Mouse (Mus musculus) cerebellum, postnatal 4 days (tissue): ENCODE results near the gene BC028528.
"Not testable (repeated sequence)": the region's sequence is repeated elsewhere in the genome, so short reads cannot be mapped to it uniquely, and the experiment has no call there.

Source experiments
- DNase-seq, 2 experiments: peaks; one replicate each; pipeline ENCODE4 v3.0.0; 2022; ENCODE audit warnings: low spot score in 2 of 2, mixed read lengths in 1 of 2

The BC028528 gene

GRCm38 (mm10) chr3:95891211-95892065, at the start of gene BC028528:
Gene BC028528, minus strand, starts transcription at chr3:95892005.
- no peak for DNase-seq

- DNase-seq = no peak
Measured at GRCm38 (mm10) chr3:95938835-95939234, 47.0 kb upstream of the BC028528 start.

- no peak for DNase-seq
Measured at GRCm38 (mm10) chr3:95938217-95938616, 46.4 kb upstream of the BC028528 start.

- DNase-seq = no peak
Measured at GRCm38 (mm10) chr3:95934448-95934847, 42.6 kb upstream of the BC028528 start.

- no peak for DNase-seq
Measured at GRCm38 (mm10) chr3:95933111-95933750, 41.4 kb upstream of the BC028528 start.

- no peak for DNase-seq
Measured at GRCm38 (mm10) chr3:95932566-95932965, 40.8 kb upstream of the BC028528 start.

GRCm38 (mm10) chr3:95932157-95932556, 40.4 kb upstream of the BC028528 start:
- DNase-seq = no peak

GRCm38 (mm10) chr3:95931471-95931870, 39.7 kb upstream of the BC028528 start:
- no peak for DNase-seq

GRCm38 (mm10) chr3:95930471-95930789, 38.6 kb upstream of the BC028528 start:
- no peak for DNase-seq

GRCm38 (mm10) chr3:95929581-95930470, 38.0 kb upstream of the BC028528 start:
- DNase-seq = peak in 1 of 2 experiments; percentile 49

GRCm38 (mm10) chr3:95928658-95929503, 37.1 kb upstream of the BC028528 start, which contains the start of gene Anp32e:
Gene Anp32e, plus strand, starts transcription at chr3:95929246.
- DNase-seq = peak; percentile 94 to 97

- DNase-seq = no peak
Measured at GRCm38 (mm10) chr3:95928261-95928657, 36.5 kb upstream of the BC028528 start.

GRCm38 (mm10) chr3:95925087-95925486, 33.3 kb upstream of the BC028528 start:
- DNase-seq = no peak

GRCm38 (mm10) chr3:95924185-95924584, 32.4 kb upstream of the BC028528 start:
- DNase-seq = no peak

- DNase-seq = not testable (repeated sequence)
Measured at GRCm38 (mm10) chr3:95923429-95923828, 31.6 kb upstream of the BC028528 start.

GRCm38 (mm10) chr3:95920532-95920931, 28.7 kb upstream of the BC028528 start:
- not testable (repeated sequence) for DNase-seq

GRCm38 (mm10) chr3:95916760-95917159, 25.0 kb upstream of the BC028528 start:
- no peak for DNase-seq

- DNase-seq = no peak
Measured at GRCm38 (mm10) chr3:95914706-95915105, 22.9 kb upstream of the BC028528 start.

- no peak for DNase-seq
Measured at GRCm38 (mm10) chr3:95907613-95908012, 15.8 kb upstream of the BC028528 start.

GRCm38 (mm10) chr3:95906860-95907259, 15.1 kb upstream of the BC028528 start:
- peak in 1 of 2 experiments; percentile 38 for DNase-seq

GRCm38 (mm10) chr3:95905940-95906492, 14.2 kb upstream of the BC028528 start:
- peak in 1 of 2 experiments; percentile 44 for DNase-seq
